Mouse (Mus musculus) embryonic fibroblast, embryonic 13.5 days (primary cell): Measurements from ENCODE around the gene Pgc.

ENCODE experiments used
- CTCF ChIP-seq: IDR thresholded peaks from 2 replicates; pipeline ENCODE4 v1.5.1; 2011; ENCODE audit warnings: mild to moderate bottlenecking, control low read depth, low read length, moderate library complexity, borderline replicate concordance; ENCODE audit not compliant: insufficient read depth
- POLR2A ChIP-seq: IDR thresholded peaks from 2 replicates; pipeline ENCODE4 v1.6.1; 2011; ENCODE audit warnings: low read depth, mild to moderate bottlenecking, control low read depth, low read length, moderate library complexity

GRCm38 (mm10) chr17:47694503-47695336 is 31.9 kb upstream of the Pgc start, which contains the start of gene Prickle4:
- peak; percentile 70 for TF ChIP-seq CTCF
- peak; percentile 50; the same call in 1 of the 2 replicates for TF ChIP-seq POLR2A
